Mouse (Mus musculus): ENCODE data around the gene Foxn2. TPM values are rescaled to one million over a fixed set of nuclear protein-coding genes. Genes with fewer than 3 reads are reported as not detected.

Foxn2 gene
- polyA plus RNA-seq (2012; fragmentation: generic; extraction: Trizol) = 4.9 TPM
- long read RNA-seq, experiment 1, partial matches to known transcripts = 0 of 5 reads
- long read RNA-seq, experiment 1, other reads (novel, unspliced or antisense) = 5 of 5 reads
- long read RNA-seq, experiment 2, full-length matches to known transcripts = 34 of 68 reads
- long read RNA-seq, experiment 2, partial matches to known transcripts = 6 of 68 reads
- long read RNA-seq, experiment 2, other reads (novel, unspliced or antisense) = 28 of 68 reads

- TF ChIP-seq CTCF (IDR thresholded peaks at IDR 0.05; ENCODE audit: control insufficient read depth, insufficient read depth, insufficient read length) (no peak), MAX (IDR thresholded peaks at IDR 0.05) (peak; percentile 99), MYOD1 (IDR thresholded peaks at IDR 0.05; ENCODE audit: control insufficient read depth, insufficient read length, low read depth) (peak; percentile 15), FOSL1 (IDR thresholded peaks at IDR 0.05; ENCODE audit: insufficient read depth, low read length, poor library complexity, severe bottlenecking) (no peak), CEBPB (IDR thresholded peaks at IDR 0.05; ENCODE audit: low read depth) (no peak)
These were observed at the start of gene Foxn2 for GRCm38 (mm10) chr17:88440285-88441000. TSS of gene Foxn2 (plus strand) at chr17:88440711.

GRCm38 (mm10) chr17:88397501-88397900, 43.0 kb upstream of the Foxn2 start:
- TF ChIP-seq CTCF (IDR thresholded peaks at IDR 0.05; ENCODE audit: control insufficient read depth, insufficient read depth, insufficient read length) (no peak), CEBPB (IDR thresholded peaks at IDR 0.05; ENCODE audit: low read depth) (no peak), MAX (IDR thresholded peaks at IDR 0.05) (no peak), FOSL1 (IDR thresholded peaks at IDR 0.05; ENCODE audit: insufficient read depth, low read length, poor library complexity, severe bottlenecking) (no peak), MYOG (IDR thresholded peaks at IDR 0.05; ENCODE audit: control insufficient read depth, extremely low read depth, insufficient read length) (no peak), USF1 (IDR thresholded peaks at IDR 0.05; ENCODE audit: low read depth) (no peak), MYOD1 (IDR thresholded peaks at IDR 0.05; ENCODE audit: control insufficient read depth, insufficient read length, low read depth) (no peak)
- H3K4me3 ChIP-seq (ENCODE audit: insufficient read depth, poor library complexity, severe bottlenecking) = no peak overlapping the region
- no peak overlapping the region for H3ac ChIP-seq (ENCODE audit: control insufficient read depth, insufficient read length, low read depth)
- H3K36me3 ChIP-seq (ENCODE audit: control insufficient read depth, insufficient read depth) = no peaks in the 10 kb centered on the region
- no peaks in the 10 kb centered on the region for H3K27me3 ChIP-seq (ENCODE audit: control insufficient read depth, insufficient read depth, insufficient read length)
- H3K79me3 ChIP-seq (ENCODE audit: low read depth) = no peaks in the 10 kb centered on the region
- H3K79me2 ChIP-seq (ENCODE audit: control insufficient read depth, insufficient read depth) = no peaks in the 10 kb centered on the region

More at GRCm38 (mm10) chr17:88440285-88441000, at the start of gene Foxn2:
- no peaks in the 10 kb centered on the region for H3K27me3 ChIP-seq (ENCODE audit: control insufficient read depth, insufficient read depth, insufficient read length)
- H3K79me3 ChIP-seq (ENCODE audit: low read depth) = peaks cover 39% of the 10 kb centered on the region
- no peaks in the 10 kb centered on the region for H3K36me3 ChIP-seq (ENCODE audit: control insufficient read depth, insufficient read depth)
- peak within 1 kb of the TSS; percentile 95 for H3ac ChIP-seq (ENCODE audit: control insufficient read depth, insufficient read length, low read depth)
- H3K79me2 ChIP-seq (ENCODE audit: control insufficient read depth, insufficient read depth) = peaks cover 48% of the 10 kb centered on the region
- peak within 1 kb of the TSS; percentile 59 for H3K4me3 ChIP-seq (ENCODE audit: insufficient read depth, poor library complexity, severe bottlenecking)

DNA sequence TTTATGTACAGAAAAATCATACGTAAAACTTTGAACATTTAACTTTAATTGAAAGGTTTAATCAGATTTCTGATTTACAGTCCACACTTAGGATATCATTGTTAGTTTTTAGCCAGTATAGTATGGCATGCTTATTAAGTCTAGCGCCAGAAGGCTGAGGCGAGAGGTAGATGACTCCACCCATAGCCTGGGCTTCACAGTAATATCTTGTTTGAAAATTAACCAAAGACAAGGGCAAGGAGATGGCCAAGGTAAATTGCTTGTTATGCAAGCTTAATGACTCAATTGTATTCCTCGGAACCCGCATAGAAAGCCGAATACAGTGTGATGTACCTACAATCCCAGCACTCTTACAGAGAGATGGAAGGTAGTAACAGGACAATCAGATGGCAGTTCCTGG, 42.4 kb upstream of the Foxn2 start:
- TF ChIP-seq USF1 (IDR thresholded peaks at IDR 0.05; ENCODE audit: low read depth) = no peak
- TF ChIP-seq MAX (IDR thresholded peaks at IDR 0.05) = no peak
- no peak for TF ChIP-seq CTCF (IDR thresholded peaks at IDR 0.05; ENCODE audit: control insufficient read depth, insufficient read depth, insufficient read length)
- TF ChIP-seq MYOD1 (IDR thresholded peaks at IDR 0.05; ENCODE audit: control insufficient read depth, insufficient read length, low read depth) = no peak
- TF ChIP-seq FOSL1 (IDR thresholded peaks at IDR 0.05; ENCODE audit: insufficient read depth, low read length, poor library complexity, severe bottlenecking) = no peak
- no peak for TF ChIP-seq CEBPB (IDR thresholded peaks at IDR 0.05; ENCODE audit: low read depth)
- Histone ChIP-seq H3K79me2 (ENCODE audit: control insufficient read depth, insufficient read depth) (no peaks in the 10 kb centered on the region), H3K79me3 (ENCODE audit: low read depth) (no peaks in the 10 kb centered on the region), H3K4me3 (ENCODE audit: insufficient read depth, poor library complexity, severe bottlenecking) (no peak overlapping the region), H3K27me3 (ENCODE audit: control insufficient read depth, insufficient read depth, insufficient read length) (no peaks in the 10 kb centered on the region), H3ac (ENCODE audit: control insufficient read depth, insufficient read length, low read depth) (no peak overlapping the region), H3K36me3 (ENCODE audit: control insufficient read depth, insufficient read depth) (no peaks in the 10 kb centered on the region)

DNA sequence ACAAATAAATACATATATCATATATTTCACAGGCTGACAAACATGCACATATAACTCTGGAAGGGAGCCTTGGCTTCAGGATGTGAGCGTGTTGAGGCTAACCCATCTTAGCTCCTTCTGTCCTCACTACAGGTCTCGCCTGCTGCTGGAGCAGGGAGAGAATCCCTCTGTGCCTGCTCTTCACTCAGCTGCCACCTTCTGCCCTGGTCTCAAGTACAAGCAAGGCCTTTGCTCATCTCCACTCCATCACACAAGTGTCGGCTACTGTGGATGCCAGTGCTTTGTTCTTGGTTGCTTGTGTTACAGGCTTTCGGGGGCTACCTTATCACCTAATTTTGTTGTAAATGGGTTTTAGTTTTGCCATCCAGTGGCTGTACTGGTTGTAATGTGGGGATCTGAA, 41.7 kb upstream of the Foxn2 start:
- no peaks in the 10 kb centered on the region for H3K36me3 ChIP-seq (ENCODE audit: control insufficient read depth, insufficient read depth)
- TF ChIP-seq MYOD1 (IDR thresholded peaks at IDR 0.05; ENCODE audit: control insufficient read depth, insufficient read length, low read depth) (no peak), MYOG (IDR thresholded peaks at IDR 0.05; ENCODE audit: control insufficient read depth, extremely low read depth, insufficient read length) (no peak), USF1 (IDR thresholded peaks at IDR 0.05; ENCODE audit: low read depth) (no peak), CTCF (IDR thresholded peaks at IDR 0.05; ENCODE audit: control insufficient read depth, insufficient read depth, insufficient read length) (no peak)

GRCm38 (mm10) chr17:88400122-88400521, 40.4 kb upstream of the Foxn2 start:
- no peaks in the 10 kb centered on the region for H3K36me3 ChIP-seq (ENCODE audit: control insufficient read depth, insufficient read depth)
- H3K4me3 ChIP-seq (ENCODE audit: insufficient read depth, poor library complexity, severe bottlenecking) = no peak overlapping the region
- H3K79me2 ChIP-seq (ENCODE audit: control insufficient read depth, insufficient read depth) = no peaks in the 10 kb centered on the region
- H3ac ChIP-seq (ENCODE audit: control insufficient read depth, insufficient read length, low read depth) = no peak overlapping the region
- TF ChIP-seq MYOG (IDR thresholded peaks at IDR 0.05; ENCODE audit: control insufficient read depth, extremely low read depth, insufficient read length) (no peak), CTCF (IDR thresholded peaks at IDR 0.05; ENCODE audit: control insufficient read depth, insufficient read depth, insufficient read length) (no peak), MYOD1 (IDR thresholded peaks at IDR 0.05; ENCODE audit: control insufficient read depth, insufficient read length, low read depth) (no peak), CEBPB (IDR thresholded peaks at IDR 0.05; ENCODE audit: low read depth) (no peak), FOSL1 (IDR thresholded peaks at IDR 0.05; ENCODE audit: insufficient read depth, low read length, poor library complexity, severe bottlenecking) (no peak), MAX (IDR thresholded peaks at IDR 0.05) (no peak)
- no peaks in the 10 kb centered on the region for H3K79me3 ChIP-seq (ENCODE audit: low read depth)
- H3K27me3 ChIP-seq (ENCODE audit: control insufficient read depth, insufficient read depth, insufficient read length) = no peaks in the 10 kb centered on the region

More for the DNA sequence above, 41.7 kb upstream of the Foxn2 start:
- no peaks in the 10 kb centered on the region for H3K27me3 ChIP-seq (ENCODE audit: control insufficient read depth, insufficient read depth, insufficient read length)
- H3K79me3 ChIP-seq (ENCODE audit: low read depth) = no peaks in the 10 kb centered on the region
- H3ac ChIP-seq (ENCODE audit: control insufficient read depth, insufficient read length, low read depth) = no peak overlapping the region
- no peak overlapping the region for H3K4me3 ChIP-seq (ENCODE audit: insufficient read depth, poor library complexity, severe bottlenecking)
- H3K79me2 ChIP-seq (ENCODE audit: control insufficient read depth, insufficient read depth) = no peaks in the 10 kb centered on the region
